Mouse (Mus musculus): ENCODE results near the gene Rad23a. TPM values are rescaled to one million over a fixed set of nuclear protein-coding genes. Genes with fewer than 3 reads are reported as not detected.

The Rad23a gene
- total RNA-seq, 4 experiments from 2014 or later: 82.8 to 92.9 (median 89.3) TPM

- no peak for DNase-seq (ENCODE audit: low spot score)
These were observed 26.6 kb downstream of the Rad23a start for GRCm38 (mm10) chr8:84813830-84814229.

- peak; percentile 88 for DNase-seq (ENCODE audit: low spot score)
These were observed 27.4 kb downstream of the Rad23a start for GRCm38 (mm10) chr8:84813059-84813458.

GRCm38 (mm10) chr8:84811303-84811702, 29.2 kb downstream of the Rad23a start:
- DNase-seq (ENCODE audit: low spot score): no peak

- DNase-seq (ENCODE audit: low spot score): peak; percentile 90
These were observed 29.6 kb downstream of the Rad23a start for GRCm38 (mm10) chr8:84810896-84811295.

- no peak for DNase-seq (ENCODE audit: low spot score)
These were observed 30.6 kb downstream of the Rad23a start for GRCm38 (mm10) chr8:84809941-84810280.

GRCm38 (mm10) chr8:84809109-84809940, 31.1 kb downstream of the Rad23a start:
- DNase-seq (ENCODE audit: low spot score): no peak

GRCm38 (mm10) chr8:84806031-84806430, 34.4 kb downstream of the Rad23a start:
- DNase-seq (ENCODE audit: low spot score): no peak

GRCm38 (mm10) chr8:84799999-84800831, 40.2 kb downstream of the Rad23a start, which contains the start of gene Nfix:
TSS of gene Nfix (minus strand) at chr8:84800344.
- no peak for DNase-seq (ENCODE audit: low spot score)

- no peak for DNase-seq (ENCODE audit: low spot score)
These were observed 41.1 kb downstream of the Rad23a start for GRCm38 (mm10) chr8:84799136-84799931.

GRCm38 (mm10) chr8:84798446-84799135, 41.9 kb downstream of the Rad23a start:
- DNase-seq (ENCODE audit: low spot score): no peak

GRCm38 (mm10) chr8:84797971-84798370, 42.5 kb downstream of the Rad23a start:
- no peak for DNase-seq (ENCODE audit: low spot score)

- no peak for DNase-seq (ENCODE audit: low spot score)
These were observed 43.1 kb downstream of the Rad23a start for GRCm38 (mm10) chr8:84797256-84797797.

- DNase-seq (ENCODE audit: low spot score): no peak
These were observed 46.0 kb downstream of the Rad23a start for GRCm38 (mm10) chr8:84794486-84794885.

- DNase-seq (ENCODE audit: low spot score): no peak
These were observed 46.5 kb downstream of the Rad23a start for GRCm38 (mm10) chr8:84793791-84794485.

- no peak for DNase-seq (ENCODE audit: low spot score)
These were observed 47.3 kb downstream of the Rad23a start for GRCm38 (mm10) chr8:84793134-84793533.

GRCm38 (mm10) chr8:84792429-84792947, 48.0 kb downstream of the Rad23a start:
- no peak for DNase-seq (ENCODE audit: low spot score)

- DNase-seq (ENCODE audit: low spot score): no peak
These were observed 49.9 kb downstream of the Rad23a start for GRCm38 (mm10) chr8:84790537-84790936.

- no peak for DNase-seq (ENCODE audit: low spot score)
These were observed 50.5 kb downstream of the Rad23a start for GRCm38 (mm10) chr8:84789855-84790486.

GRCm38 (mm10) chr8:84789345-84789744, 51.1 kb downstream of the Rad23a start:
- no peak for DNase-seq (ENCODE audit: low spot score)

- DNase-seq (ENCODE audit: low spot score): peak; percentile 74
These were observed 51.6 kb downstream of the Rad23a start for GRCm38 (mm10) chr8:84788896-84789295.
